Mouse (Mus musculus): Measurements from ENCODE around the gene Gas2. TPM values are rescaled to one million over a fixed set of nuclear protein-coding genes. Genes with fewer than 3 reads are reported as not detected.
A peak's percentile ranks its signal among the peaks of the same experiment; 100 is the strongest.

Gene Gas2
- 35.9 and 40.1 TPM in 2 replicates for total RNA-seq (2021)
- long read RNA-seq, transcript Gas2-201 (8 exons, 2,181 nt) = minor isoform, 5 of 55 reads
- long read RNA-seq, transcript Gas2-209 (7 exons, 1,962 nt) = major isoform, 13 of 55 reads
- long read RNA-seq, transcript Gas2-203 (8 exons, 2,232 nt) = minor isoform, 8 of 55 reads
- long read RNA-seq, partial matches to known transcripts = 3 of 55 reads
- long read RNA-seq, other reads (novel, unspliced or antisense) = 26 of 55 reads

- peak; percentile 89 for DNase-seq
Measured at GRCm38 (mm10) chr7:51861250-51862096, at the start of gene Gas2. Gas2 (plus strand) TSS chr7:51862015.

GRCm38 (mm10) chr7:51815473-51816282, 46.1 kb upstream of the Gas2 start:
- DNase-seq = no peak

GRCm38 (mm10) chr7:51816283-51816839, 45.5 kb upstream of the Gas2 start:
- DNase-seq = no peak

DNA sequence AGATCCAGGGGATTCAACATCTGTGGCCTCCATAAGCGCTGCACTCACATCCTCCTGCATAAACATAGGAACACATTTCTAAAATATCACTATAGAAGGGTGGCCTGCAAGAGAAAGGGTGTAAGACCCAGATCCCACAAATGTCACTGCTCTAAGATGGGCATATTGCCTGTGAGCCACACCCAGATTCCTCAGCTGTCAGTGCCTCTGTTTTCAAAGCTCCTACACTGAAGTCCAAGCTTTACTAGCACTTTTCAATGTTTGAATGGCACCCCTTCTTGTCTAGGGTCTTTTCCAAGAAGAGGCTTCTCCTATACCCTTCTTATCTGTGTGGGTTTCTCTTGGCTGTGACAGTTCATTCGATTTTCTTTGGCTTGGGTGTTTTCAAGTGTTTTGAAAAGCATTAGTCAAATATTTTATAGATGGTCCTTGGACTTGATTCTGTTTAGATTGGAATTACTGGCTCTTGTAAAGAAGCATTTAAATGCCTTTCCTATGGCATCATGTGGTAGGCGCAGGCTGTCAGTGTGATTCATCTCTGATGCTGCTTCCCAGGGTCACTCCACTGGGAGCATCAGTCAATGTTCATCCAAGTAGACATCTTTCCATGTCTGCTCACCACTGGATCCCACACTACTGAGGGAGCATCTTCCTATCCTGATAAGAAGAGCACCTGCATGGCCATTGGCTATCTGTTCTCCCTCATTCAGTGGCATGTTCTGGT, 43.4 kb upstream of the Gas2 start:
- DNase-seq = peak; percentile 5

DNA sequence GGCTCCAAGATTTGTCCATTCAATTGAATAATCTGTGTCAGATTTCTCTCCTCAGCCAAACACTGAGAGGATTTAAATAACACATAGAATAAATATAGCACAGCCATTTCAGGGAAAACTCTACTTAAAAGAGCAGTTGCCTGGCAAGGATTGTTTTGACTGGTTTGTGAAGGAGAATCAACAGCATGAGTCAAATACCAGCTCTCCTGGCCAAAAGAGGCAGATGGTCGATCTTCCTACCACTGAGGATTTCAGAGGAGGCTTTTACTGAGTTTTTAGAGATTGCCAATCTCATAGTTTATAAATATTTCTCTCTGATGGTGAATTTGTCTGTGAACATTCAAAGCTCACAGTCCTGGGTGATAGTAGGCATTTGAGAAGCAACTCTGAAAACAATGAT, 41.9 kb upstream of the Gas2 start:
- DNase-seq = no peak

DNA sequence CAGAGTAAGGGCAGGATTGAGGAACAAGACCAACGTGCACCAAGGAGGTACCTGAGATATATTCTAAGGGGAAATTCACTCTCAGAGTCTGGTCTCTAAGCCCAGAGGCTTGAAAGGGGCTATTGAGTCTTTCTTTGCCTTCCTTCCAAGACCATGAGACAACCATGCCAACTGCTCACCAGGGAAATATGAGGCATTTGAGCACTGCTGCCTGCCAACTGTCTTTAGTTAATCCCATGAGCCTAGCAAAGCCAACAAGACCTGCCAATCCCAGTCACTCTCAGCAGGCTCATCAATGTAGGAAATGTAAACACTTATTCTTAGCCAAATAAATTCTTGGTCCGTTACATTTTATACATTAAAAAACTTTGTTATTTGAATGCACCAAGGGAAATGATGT, 40.3 kb upstream of the Gas2 start:
- no peak for DNase-seq

GRCm38 (mm10) chr7:51823562-51824338, 38.1 kb upstream of the Gas2 start:
- DNase-seq = no peak

- no peak for DNase-seq
Measured at GRCm38 (mm10) chr7:51831917-51832316, 29.9 kb upstream of the Gas2 start.

GRCm38 (mm10) chr7:51840515-51840914, 21.3 kb upstream of the Gas2 start:
- DNase-seq = no peak

GRCm38 (mm10) chr7:51850877-51851276, 10.9 kb upstream of the Gas2 start:
- no peak for DNase-seq

DNA sequence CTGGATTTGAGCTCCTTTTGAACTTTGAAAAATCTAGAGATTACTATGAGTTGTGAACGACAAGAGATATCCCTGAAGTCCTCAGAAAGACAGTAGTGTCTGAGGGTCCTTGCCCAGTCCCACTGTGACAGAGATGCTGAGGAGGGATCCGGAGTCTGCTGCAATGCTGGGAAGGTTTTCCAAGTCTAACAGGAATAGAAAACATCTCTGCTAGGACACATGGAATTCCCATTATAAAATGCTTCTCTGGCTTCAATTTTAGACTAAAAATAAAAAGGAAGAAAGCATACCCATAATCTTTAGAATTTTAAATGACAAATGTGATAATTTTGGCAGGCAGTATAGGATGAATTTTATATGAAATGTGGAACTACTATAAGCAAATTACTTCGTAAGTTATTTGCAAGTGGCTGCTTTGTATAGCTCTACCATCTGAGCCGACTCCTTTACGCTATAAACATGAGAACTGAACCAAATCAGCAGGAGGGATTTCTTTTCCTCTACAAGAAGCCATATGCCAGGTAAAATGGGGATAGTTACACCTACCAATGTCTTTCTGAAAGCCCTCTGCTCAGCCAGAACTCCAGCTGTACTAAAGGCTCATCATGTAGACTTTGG, 9.8 kb upstream of the Gas2 start:
- no peak for DNase-seq

DNA sequence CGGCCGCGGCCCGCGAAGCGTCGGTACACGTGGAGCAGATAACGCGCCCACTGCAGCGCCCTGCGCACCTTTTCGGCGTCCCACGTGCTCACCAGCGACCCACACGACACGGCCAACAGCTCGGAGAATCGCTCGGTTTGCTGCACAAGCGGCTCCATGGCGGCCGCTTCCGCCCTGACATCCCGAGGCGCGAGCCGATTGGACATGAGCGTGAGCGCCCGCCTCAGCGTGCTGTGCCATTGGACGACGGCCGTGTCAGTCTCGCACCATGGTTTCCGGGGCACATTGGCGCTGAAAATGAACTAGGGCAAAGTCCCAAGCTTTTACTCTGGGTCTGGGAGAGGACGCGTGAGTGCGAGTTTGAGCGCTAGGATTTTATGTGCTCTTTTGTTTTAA, 280 bp downstream of the Gas2 start, which contains the start of gene Fancf:
Fancf (minus strand) TSS at position 171 of the 396 bp plus-strand sequence.
- peak; percentile 98 for DNase-seq

GRCm38 (mm10) chr7:51862842-51863241, 1.0 kb downstream of the Gas2 start:
- no peak for DNase-seq

DNA sequence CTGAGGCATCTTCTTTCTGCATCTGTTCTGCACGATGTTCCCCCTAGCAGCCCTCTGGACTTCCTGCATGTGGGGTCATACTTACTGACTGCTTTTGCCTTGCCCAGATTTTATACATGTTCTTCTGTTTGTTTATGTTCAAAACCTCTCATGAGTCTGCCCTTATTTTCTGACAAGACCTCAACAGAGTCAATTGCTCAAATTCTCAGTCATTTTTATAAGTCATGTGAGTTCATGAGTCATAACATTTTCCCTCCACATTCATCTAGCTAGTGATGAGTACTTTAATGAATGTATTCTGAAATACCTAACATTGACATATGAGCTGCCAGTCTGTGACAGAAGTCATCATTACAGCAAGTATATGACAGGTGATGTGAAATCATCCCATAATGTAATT, 3.5 kb downstream of the Gas2 start:
- DNase-seq = no peak

GRCm38 (mm10) chr7:51867983-51868382, 6.2 kb downstream of the Gas2 start:
- no peak for DNase-seq

DNA sequence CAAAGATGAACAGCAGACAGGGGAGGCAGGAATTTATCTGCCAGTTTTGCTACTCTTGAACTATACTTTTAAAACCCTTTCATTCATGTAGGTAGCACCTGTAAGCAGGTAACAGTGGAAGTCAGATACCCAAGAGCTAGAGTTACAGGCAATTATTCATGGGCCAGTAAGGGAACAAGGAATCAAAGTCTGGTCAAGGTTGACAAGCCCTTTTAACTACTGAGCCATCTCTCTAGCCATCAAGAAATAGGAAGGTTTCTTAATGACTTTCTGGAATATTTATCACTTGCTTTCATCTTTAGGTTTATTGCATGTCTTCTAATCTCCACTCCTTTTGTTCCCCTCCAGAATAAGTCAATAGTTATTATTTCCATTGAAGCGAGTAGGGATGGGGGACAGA, 10.2 kb downstream of the Gas2 start:
- no peak for DNase-seq

- DNase-seq = no peak
Measured at GRCm38 (mm10) chr7:51872597-51872996, 10.8 kb downstream of the Gas2 start.

DNA sequence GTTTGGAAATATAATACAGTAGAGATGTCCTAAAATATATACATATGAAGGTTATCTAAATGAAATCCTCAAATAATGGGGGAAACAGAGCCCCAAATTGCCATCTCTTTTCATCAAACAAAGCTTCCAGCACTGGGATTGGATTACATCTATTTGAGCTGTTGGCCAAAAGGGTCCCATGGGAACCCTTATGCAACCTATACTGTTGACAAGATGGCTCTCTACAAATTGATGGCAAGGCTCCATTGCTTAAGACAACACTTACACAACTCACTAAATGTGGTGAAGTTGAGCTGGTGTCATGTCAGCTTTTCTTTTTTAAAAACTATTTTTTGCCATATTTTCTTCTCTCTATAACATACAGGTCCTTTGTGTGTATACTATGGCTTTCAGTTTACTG, 14.5 kb downstream of the Gas2 start:
- no peak for DNase-seq

- no peak for DNase-seq
Measured at GRCm38 (mm10) chr7:51878730-51879129, 16.9 kb downstream of the Gas2 start.

- peak; percentile 51 for DNase-seq
Measured at GRCm38 (mm10) chr7:51879136-51879723, 17.4 kb downstream of the Gas2 start.
